Mouse (Mus musculus): ENCODE measurements at regions not wholly inside any gene's neighbourhood (a gene's known extent, or its start where the extent isn't known, plus 50 kb on each side); places are given as distances from the start of the nearest gene placed in this dataset.

- TF ChIP-seq POLR2A (IDR thresholded peaks at IDR 0.05; ENCODE audit: low read depth, low read length) (no peak), CTCF (IDR thresholded peaks at IDR 0.05; ENCODE audit: borderline replicate concordance, insufficient read depth, low read length) (no peak)
These were observed 75.7 kb downstream of the Nabp1 start for GRCm38 (mm10) chr1:51402533-51402925.
